Mouse (Mus musculus): ENCODE data around the gene Il16. TPM values are rescaled to one million over a fixed set of nuclear protein-coding genes. Genes with fewer than 3 reads are reported as not detected.

The Il16 gene
- total and polyA plus RNA-seq, 3 experiments: 5.6 to 7.6 (median 6.1) TPM

DNA sequence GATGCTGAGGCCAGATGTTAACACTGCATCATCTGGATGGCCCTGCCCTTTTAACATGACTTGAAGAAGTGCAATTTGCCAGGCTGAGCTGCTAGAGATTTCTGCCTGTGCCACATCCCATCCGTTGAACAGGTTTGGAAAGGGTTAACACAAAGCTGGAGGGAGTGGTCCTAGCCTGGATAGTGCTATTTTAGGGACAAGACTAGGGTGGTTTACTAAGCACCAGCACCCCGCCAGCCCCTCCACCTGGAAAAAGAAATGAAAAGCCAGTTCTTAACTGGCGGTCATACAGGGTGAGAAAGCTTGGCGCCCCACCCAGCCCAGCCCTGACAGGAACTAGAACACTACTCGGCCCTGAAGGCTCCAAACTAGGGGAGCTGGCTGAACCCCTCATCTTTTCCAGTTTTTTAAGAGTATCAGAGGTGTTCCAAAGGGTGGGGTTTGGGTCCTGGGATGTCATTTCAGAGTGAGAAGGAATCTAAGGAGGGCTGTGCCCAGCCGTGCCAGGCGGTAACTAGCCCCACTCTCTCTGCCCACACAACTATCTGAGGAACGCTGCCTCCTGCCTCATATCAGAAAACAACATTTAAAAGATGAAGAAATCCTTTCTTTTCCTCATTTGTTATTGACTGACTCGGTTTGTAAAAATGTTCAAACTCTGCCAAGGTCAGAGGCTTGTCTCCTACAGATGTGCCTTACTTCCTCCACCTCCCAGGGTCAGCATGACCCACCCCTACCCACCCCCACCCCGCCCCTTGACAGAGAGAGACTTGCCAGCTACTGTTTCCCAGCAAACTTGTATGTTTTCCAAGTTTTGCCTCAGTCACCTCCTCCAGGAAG is 6.7 kb downstream of the Il16 start:
- 57% methylated on average over 10 of the region's 10 CpGs for WGBS
- Histone ChIP-seq H3K4me1 (ENCODE audit: control insufficient read depth, insufficient read depth, low read length) (peaks cover 9% of the 10 kb centered on the region), H3K4me3 (no peak overlapping the region), H3K36me3 (ENCODE audit: control insufficient read depth, insufficient read depth, low read length) (no peaks in the 10 kb centered on the region), H3K27ac (peak overlapping the region; percentile 51; the same call in 1 of the 2 replicates), H3K27me3 (ENCODE audit: control insufficient read depth, insufficient read depth, low read length) (no peaks in the 10 kb centered on the region; the same call in 1 of the 2 replicates), H3K9ac (ENCODE audit: low read depth, low read length) (no peak overlapping the region), H3K79me2 (replicated peaks; ENCODE audit: control insufficient read depth, insufficient read depth, low read length) (no peaks in the 10 kb centered on the region)
- intact Hi-C loops (cut with DNase I): no loop called here
- no peak for DNase-seq
- no peak for TF ChIP-seq EP300 (IDR thresholded peaks at IDR 0.05; ENCODE audit: insufficient read depth, low read depth, low read length)
- no peak for TF ChIP-seq POLR2A (IDR thresholded peaks at IDR 0.05; ENCODE audit: insufficient read depth, low read depth, low read length)
- no peak for TF ChIP-seq CTCF (IDR thresholded peaks at IDR 0.05)

DNA sequence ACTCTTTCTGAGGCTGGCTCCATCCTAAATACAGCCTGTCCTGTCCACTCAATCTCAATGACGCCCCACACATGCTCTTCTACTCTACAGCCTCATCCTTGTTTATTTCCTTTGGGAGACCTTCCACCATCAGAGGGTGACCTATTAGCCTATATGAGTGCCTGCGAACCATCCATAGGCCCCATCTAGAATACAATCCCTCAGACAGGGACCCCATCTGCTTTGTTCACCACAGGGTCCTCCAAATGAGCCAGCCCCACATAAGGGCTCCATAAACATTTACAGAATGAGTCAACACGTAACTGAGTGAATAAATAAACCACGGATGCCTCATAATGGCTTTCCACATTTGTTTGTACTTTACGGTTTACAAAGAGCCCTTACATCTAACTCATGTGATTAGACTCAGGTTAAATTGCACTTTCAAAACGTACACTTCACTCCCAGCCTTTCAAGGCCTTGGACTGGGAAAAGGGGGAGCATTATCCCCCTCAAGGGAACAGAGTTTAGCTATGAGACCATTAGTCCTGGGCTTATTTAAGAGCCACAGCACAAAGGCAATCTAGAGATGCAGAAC is 7.5 kb downstream of the Il16 start:
- Histone ChIP-seq H3K4me3 (no peak overlapping the region), H3K27ac (peak overlapping the region; percentile 23; the same call in 1 of the 2 replicates), H3K4me1 (ENCODE audit: control insufficient read depth, insufficient read depth, low read length) (peaks cover 9% of the 10 kb centered on the region), H3K9ac (ENCODE audit: low read depth, low read length) (no peak overlapping the region), H3K79me2 (replicated peaks; ENCODE audit: control insufficient read depth, insufficient read depth, low read length) (no peaks in the 10 kb centered on the region), H3K27me3 (ENCODE audit: control insufficient read depth, insufficient read depth, low read length) (no peaks in the 10 kb centered on the region; the same call in 1 of the 2 replicates), H3K36me3 (ENCODE audit: control insufficient read depth, insufficient read depth, low read length) (no peaks in the 10 kb centered on the region)
- TF ChIP-seq CTCF (IDR thresholded peaks at IDR 0.05): no peak
- no peak for TF ChIP-seq POLR2A (IDR thresholded peaks at IDR 0.05; ENCODE audit: insufficient read depth, low read depth, low read length)
- TF ChIP-seq EP300 (IDR thresholded peaks at IDR 0.05; ENCODE audit: insufficient read depth, low read depth, low read length): no peak
- intact Hi-C loops (cut with DNase I): no loop called here
- WGBS: 84% methylated on average over 6 of the region's 6 CpGs
- no peak for DNase-seq

DNA sequence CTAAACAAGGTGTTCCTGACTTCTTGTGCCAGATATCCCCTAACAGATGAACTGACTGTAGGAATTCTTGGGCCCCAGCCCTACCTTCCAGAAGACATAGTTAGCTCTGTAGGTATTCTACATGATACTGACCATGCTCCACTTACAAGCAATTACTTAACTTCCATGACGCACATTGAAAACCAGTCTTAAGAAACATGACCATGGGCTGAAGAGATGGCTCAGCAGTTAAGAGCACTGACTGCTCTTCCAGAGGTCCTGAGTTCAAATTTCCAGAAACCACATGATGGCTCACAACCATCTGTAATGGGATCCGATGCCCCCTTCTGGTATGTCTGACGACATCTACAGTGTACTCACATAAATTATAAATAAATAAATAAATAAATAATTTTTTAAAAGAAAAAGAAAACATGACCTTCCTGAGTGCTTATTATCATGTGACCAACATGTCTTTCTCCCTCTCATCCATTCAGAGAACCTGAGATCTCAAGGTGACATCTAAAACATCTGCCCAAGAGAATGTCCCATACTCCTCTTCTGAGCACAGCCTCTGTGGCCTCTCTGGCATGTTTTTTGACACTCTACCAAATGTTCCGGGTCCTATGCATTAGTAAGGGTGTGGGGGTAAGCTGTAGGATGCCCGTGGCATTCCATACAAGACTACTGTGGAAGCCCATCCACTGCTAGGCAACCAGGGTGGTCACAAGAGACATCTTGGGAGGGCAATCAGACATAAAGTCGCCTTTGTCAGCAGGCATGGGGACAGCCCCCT is 9.0 kb downstream of the Il16 start:
- WGBS: 88% methylated on average over 6 of the region's 6 CpGs
- no peak overlapping the region for H3K9ac ChIP-seq (ENCODE audit: low read depth, low read length)
- intact Hi-C loops (cut with DNase I): no loop called here
- H3K27me3 ChIP-seq (ENCODE audit: control insufficient read depth, insufficient read depth, low read length): peaks cover 1% of the 10 kb centered on the region
- no peaks in the 10 kb centered on the region for H3K79me2 ChIP-seq (replicated peaks; ENCODE audit: control insufficient read depth, insufficient read depth, low read length)
- DNase-seq: no peak
- peaks cover 7% of the 10 kb centered on the region; the same call in 1 of the 2 replicates for H3K4me1 ChIP-seq (ENCODE audit: control insufficient read depth, insufficient read depth, low read length)
- no peak for TF ChIP-seq EP300 (IDR thresholded peaks at IDR 0.05; ENCODE audit: insufficient read depth, low read depth, low read length)
- TF ChIP-seq POLR2A (IDR thresholded peaks at IDR 0.05; ENCODE audit: insufficient read depth, low read depth, low read length): no peak
- TF ChIP-seq CTCF (IDR thresholded peaks at IDR 0.05): no peak
- H3K27ac ChIP-seq: no peak overlapping the region
- no peak overlapping the region for H3K4me3 ChIP-seq
- no peaks in the 10 kb centered on the region for H3K36me3 ChIP-seq (ENCODE audit: control insufficient read depth, insufficient read depth, low read length)

DNA sequence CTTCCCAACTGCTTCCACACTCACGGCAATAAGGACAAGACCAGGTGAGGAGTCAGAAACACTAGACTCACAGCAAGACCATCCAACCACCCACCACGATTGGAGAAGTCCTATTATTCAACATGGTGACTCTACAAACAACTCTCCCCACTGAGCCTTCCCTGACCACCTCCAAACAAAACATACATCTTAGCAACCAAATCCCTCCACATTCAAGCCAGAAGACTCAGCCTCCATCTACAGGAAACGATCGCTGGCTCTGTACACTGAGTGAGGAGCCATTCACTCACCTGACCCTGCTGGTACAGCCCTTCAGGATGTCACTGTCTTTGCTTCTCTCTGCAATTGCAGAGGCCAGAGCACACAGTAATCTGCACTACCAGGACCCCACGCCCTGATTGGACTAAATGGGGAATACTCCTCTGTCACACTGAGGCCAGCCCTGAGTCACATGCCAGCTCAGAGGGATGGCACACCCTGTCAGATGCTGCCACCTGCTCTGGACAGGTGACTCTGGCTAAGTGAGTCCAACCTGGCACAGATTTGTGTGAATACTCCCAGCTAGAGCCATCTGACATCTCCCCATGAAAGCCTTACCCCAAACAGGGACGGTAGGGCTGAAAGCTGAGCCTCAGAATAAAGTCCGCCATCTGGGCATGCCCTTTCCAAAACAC is 10.3 kb downstream of the Il16 start:
- no peak overlapping the region for H3K4me3 ChIP-seq
- no peak for DNase-seq
- peaks cover 1% of the 10 kb centered on the region; the same call in 1 of the 2 replicates for H3K27me3 ChIP-seq (ENCODE audit: control insufficient read depth, insufficient read depth, low read length)
- H3K4me1 ChIP-seq (ENCODE audit: control insufficient read depth, insufficient read depth, low read length): peaks cover 6% of the 10 kb centered on the region; the same call in 1 of the 2 replicates
- no peak for TF ChIP-seq POLR2A (IDR thresholded peaks at IDR 0.05; ENCODE audit: insufficient read depth, low read depth, low read length)
- TF ChIP-seq CTCF (IDR thresholded peaks at IDR 0.05): no peak
- no peak for TF ChIP-seq EP300 (IDR thresholded peaks at IDR 0.05; ENCODE audit: insufficient read depth, low read depth, low read length)
- intact Hi-C loops (cut with DNase I): no loop called here
- H3K79me2 ChIP-seq (replicated peaks; ENCODE audit: control insufficient read depth, insufficient read depth, low read length): no peaks in the 10 kb centered on the region
- H3K9ac ChIP-seq (ENCODE audit: low read depth, low read length): no peak overlapping the region
- no peaks in the 10 kb centered on the region for H3K36me3 ChIP-seq (ENCODE audit: control insufficient read depth, insufficient read depth, low read length)
- no peak overlapping the region for H3K27ac ChIP-seq
- 85% methylated on average over 7 of the region's 7 CpGs for WGBS

DNA sequence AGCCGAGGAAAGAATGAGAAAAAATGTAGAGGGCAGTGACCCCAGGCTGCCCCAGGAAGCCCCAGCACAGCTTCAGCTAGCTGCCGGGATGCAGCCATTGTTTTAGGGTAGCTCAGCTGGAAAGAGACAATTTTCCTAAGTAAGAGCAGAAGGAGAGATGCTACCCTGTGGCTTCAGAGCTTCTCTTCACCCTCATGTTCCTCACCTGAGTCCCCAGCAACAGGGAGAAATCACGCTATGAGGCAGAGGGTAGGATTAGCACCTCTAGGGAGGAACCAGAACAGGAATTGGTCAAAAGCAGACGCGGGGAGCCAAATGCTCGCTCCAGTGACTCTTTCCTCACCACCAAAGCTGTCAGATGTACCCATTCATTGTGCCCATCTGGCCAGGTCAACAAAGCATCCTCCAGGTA is 10.8 kb downstream of the Il16 start:
- H3K4me3 ChIP-seq: no peak overlapping the region
- TF ChIP-seq EP300 (IDR thresholded peaks at IDR 0.05; ENCODE audit: insufficient read depth, low read depth, low read length) (no peak), POLR2A (IDR thresholded peaks at IDR 0.05; ENCODE audit: insufficient read depth, low read depth, low read length) (no peak), CTCF (IDR thresholded peaks at IDR 0.05) (no peak)
- peaks cover 6% of the 10 kb centered on the region; the same call in 1 of the 2 replicates for H3K4me1 ChIP-seq (ENCODE audit: control insufficient read depth, insufficient read depth, low read length)
- H3K36me3 ChIP-seq (ENCODE audit: control insufficient read depth, insufficient read depth, low read length): no peaks in the 10 kb centered on the region
- H3K27ac ChIP-seq: no peak overlapping the region
- H3K9ac ChIP-seq (ENCODE audit: low read depth, low read length): no peak overlapping the region
- WGBS: 77% methylated on average over 6 of the region's 6 CpGs
- DNase-seq: no peak
- intact Hi-C loops (cut with DNase I): no loop called here
- H3K27me3 ChIP-seq (ENCODE audit: control insufficient read depth, insufficient read depth, low read length): peaks cover 1% of the 10 kb centered on the region; the same call in 1 of the 2 replicates
- H3K79me2 ChIP-seq (replicated peaks; ENCODE audit: control insufficient read depth, insufficient read depth, low read length): no peaks in the 10 kb centered on the region

All from heart, adult 2 months (tissue).